Comparison of ENCODE assay signal across 18 mouse cellular contexts in the genomic region with DNA sequence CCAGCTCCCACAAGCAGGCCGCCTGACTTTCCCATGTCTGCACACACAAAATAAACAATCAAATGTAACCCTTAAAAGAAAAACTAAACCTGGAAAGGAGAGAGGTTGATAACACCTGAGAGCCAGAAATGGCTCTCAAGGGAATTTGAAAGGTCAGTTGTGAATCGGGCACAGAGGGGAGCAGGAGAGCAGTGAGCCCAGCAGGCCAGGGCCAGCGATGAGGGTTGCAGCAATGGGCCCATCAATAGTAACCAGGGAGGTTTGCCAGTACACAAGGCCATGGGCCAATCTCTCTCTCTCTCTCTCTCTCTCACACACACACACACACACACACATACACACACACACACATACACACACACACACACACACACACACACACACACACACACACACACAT. TPM values are rescaled to one million over a fixed set of nuclear protein-coding genes. Genes with fewer than 3 reads are reported as not detected.
DNase-seq lines count a peak whose midpoint lies in the region; ATAC-seq and TF ChIP-seq lines count a peak whose summit lies in the region.
"Had no signal": no experiment of that assay in that cellular context is flagged by ENCODE, and none has a peak within 500 bp of the region (broad histone marks: within the 10 kb centered on the region; RNA-seq: fewer than 3 reads in every experiment).

No protein-coding gene starts in this region.

- peaks cover 65% of the 10 kb centered on the region for H3K4me1 ChIP-seq in kidney, embryonic 16.5 days (ENCODE audit: insufficient read depth, low read length)
- peaks cover 44% of the 10 kb centered on the region for H3K4me1 ChIP-seq in lung, embryonic 16.5 days (replicated peaks; ENCODE audit: control insufficient read depth, insufficient read depth, low read length)
- H3K4me1 ChIP-seq in olfactory bulb, adult 2 months (ENCODE audit: control insufficient read depth, insufficient read depth, low read length), result peaks cover 58% of the 10 kb centered on the region
- peaks cover 72% of the 10 kb centered on the region for H3K4me1 ChIP-seq in neural tube, embryonic 15.5 days

- TF ChIP-seq POLR2A in olfactory bulb, adult 2 months (IDR thresholded peaks at IDR 0.05; ENCODE audit: insufficient read depth, low read depth, low read length), result no peak

- peaks cover 5% of the 10 kb centered on the region; the same call in 1 of the 2 replicates for H3K36me3 ChIP-seq in kidney, embryonic 16.5 days (ENCODE audit: insufficient read depth, low read length)
- peaks cover 4% of the 10 kb centered on the region; the same call in 1 of the 2 replicates for H3K36me3 ChIP-seq in lung, embryonic 16.5 days (ENCODE audit: control insufficient read depth, insufficient read depth, low read length)
- no peaks in the 10 kb centered on the region for H3K36me3 ChIP-seq in neural tube, embryonic 15.5 days

- H3K27ac ChIP-seq in gastrocnemius, adult 2 months, result peak overlapping the region; percentile 58
- no peak overlapping the region for H3K27ac ChIP-seq in kidney, embryonic 16.5 days (ENCODE audit: low read length)
- H3K27ac ChIP-seq in lung, embryonic 16.5 days (ENCODE audit: low read length), result peak overlapping the region; percentile 43; the same call in 1 of the 2 replicates
- H3K27ac ChIP-seq in olfactory bulb, adult 2 months (ENCODE audit: insufficient read depth, low read depth, low read length), result peak overlapping the region; percentile 42; the same call in 1 of the 2 replicates
- no peak overlapping the region for H3K27ac ChIP-seq in neural tube, embryonic 15.5 days (replicated peaks)
- H3K27ac ChIP-seq: limb, embryonic 13.5 days; macrophage had no signal

- no peaks in the 10 kb centered on the region for H3K9me3 ChIP-seq in kidney, embryonic 16.5 days (ENCODE audit: low read length)
- H3K9me3 ChIP-seq in lung, embryonic 16.5 days (ENCODE audit: control insufficient read depth, low read length), result no peaks in the 10 kb centered on the region
- H3K9me3 ChIP-seq in neural tube, embryonic 15.5 days (replicated peaks), result no peaks in the 10 kb centered on the region
- H3K9me3 ChIP-seq: heart, embryonic 12.5 days; limb, embryonic 13.5 days had no signal

- no peak for ATAC-seq in kidney, embryonic 16.5 days (ENCODE audit: low FRiP score, low TSS enrichment)
- no peak for ATAC-seq in lung, embryonic 16.5 days (ENCODE audit: low read depth)
- no peak for ATAC-seq in neural tube, embryonic 15.5 days (ENCODE audit: low FRiP score)
- ATAC-seq: forebrain, postnatal 0 days had no signal

- no peak overlapping the region for H3K4me2 ChIP-seq in kidney, embryonic 16.5 days (replicated peaks; ENCODE audit: low read depth, low read length)
- H3K4me2 ChIP-seq in lung, embryonic 16.5 days (ENCODE audit: low read depth, low read length), result no peak overlapping the region
- H3K4me2 ChIP-seq in neural tube, embryonic 15.5 days, result no peak overlapping the region
- H3K4me2 ChIP-seq: heart, embryonic 12.5 days; limb, embryonic 13.5 days had no signal

- WGBS in kidney, embryonic 16.5 days, result 79% methylated on average over 3 of the region's 3 CpGs
- 52% methylated on average over 3 of the region's 3 CpGs for WGBS in lung, embryonic 16.5 days
- 44% methylated on average over 3 of the region's 3 CpGs for WGBS in olfactory bulb, adult 2 months
- 54% methylated on average over 3 of the region's 3 CpGs for WGBS in neural tube, embryonic 15.5 days

- peak overlapping the region; percentile 3; the same call in 1 of the 2 replicates for H3K9ac ChIP-seq in kidney, embryonic 16.5 days (replicated peaks; ENCODE audit: low read length)
- H3K9ac ChIP-seq in lung, embryonic 16.5 days (ENCODE audit: low read length), result no peak overlapping the region
- no peak overlapping the region for H3K9ac ChIP-seq in neural tube, embryonic 15.5 days (replicated peaks)
- H3K9ac ChIP-seq: forebrain, postnatal 0 days; heart, embryonic 12.5 days; limb, embryonic 13.5 days had no signal

- H3K27me3 ChIP-seq in kidney, embryonic 16.5 days (ENCODE audit: insufficient read depth, low read length), result no peaks in the 10 kb centered on the region
- no peaks in the 10 kb centered on the region for H3K27me3 ChIP-seq in lung, embryonic 16.5 days (ENCODE audit: control insufficient read depth, insufficient read depth, low read depth, low read length)
- H3K27me3 ChIP-seq in neural tube, embryonic 15.5 days (replicated peaks), result no peaks in the 10 kb centered on the region
- H3K27me3 ChIP-seq: heart, embryonic 12.5 days; limb, embryonic 13.5 days had no signal

- intact Hi-C loops in gastrocnemius, adult 2 months (cut with DNase I), result no loop called here
- intact Hi-C loops in gastrocnemius, postnatal 36 days (cut with DNase I), result no loop called here

- no peak overlapping the region for H3K4me3 ChIP-seq in gastrocnemius, adult 2 months
- no peak overlapping the region for H3K4me3 ChIP-seq in kidney, embryonic 16.5 days (ENCODE audit: low read length)
- no peak overlapping the region for H3K4me3 ChIP-seq in lung, embryonic 16.5 days (ENCODE audit: low read length)
- no peak overlapping the region for H3K4me3 ChIP-seq in olfactory bulb, adult 2 months (ENCODE audit: insufficient read depth, low read depth, low read length)
- H3K4me3 ChIP-seq in neural tube, embryonic 15.5 days (replicated peaks), result no peak overlapping the region
- H3K4me3 ChIP-seq: erythroblast, embryonic 14.5 days; heart, embryonic 12.5 days; limb, embryonic 13.5 days had no signal

- TF ChIP-seq CTCF in gastrocnemius, adult 2 months (IDR thresholded peaks at IDR 0.05), result no peak
- no peak for TF ChIP-seq CTCF in olfactory bulb, adult 2 months (IDR thresholded peaks at IDR 0.05; ENCODE audit: insufficient read depth, low read depth, low read length)

- no peak for DNase-seq in gastrocnemius, adult 2 months
- DNase-seq in gastrocnemius, postnatal 36 days, result no peak
- no peak for DNase-seq in kidney, adult 8-10 months
- no peak for DNase-seq in lung, postnatal 25 days (ENCODE audit: low spot score)
- DNase-seq: adrenal gland, postnatal 14 days; B cell, adult 2 months; cerebellum, adult 9-10 months; forebrain, postnatal 0 days; kidney, adult 11 months; retina, postnatal 1 day had no signal

RNA-seq across cellular contexts. Expression of gene Zmynd8, which starts 34.0 kb away (rescaled TPM):
- 10 to 100 TPM; 13.1 to 23.3 TPM for total RNA-seq in gastrocnemius, adult 2 months (2021)
- 10 to 100 TPM; 12.7 to 17.3 TPM for total RNA-seq in gastrocnemius, postnatal 36 days (2021)
- polyA plus RNA-seq in kidney, embryonic 16.5 days (2015; fragmentation: Nextera tagmentation; extraction: Ambion mirVana), result 58.2 and 69.4 TPM in 2 replicates
- 40.6 and 48.7 TPM in 2 replicates for polyA plus RNA-seq in lung, embryonic 16.5 days (2015; fragmentation: Nextera tagmentation; extraction: Ambion mirVana)
- 440 TPM in 1 of 2 replicates, not detected in the other for polyA plus RNA-seq in olfactory bulb, adult 2 months (2012; ENCODE audit: insufficient read depth, insufficient read length, low replicate concordance, missing spikeins)
- 79.3 and 79.5 TPM in 2 replicates for polyA plus RNA-seq in neural tube, embryonic 15.5 days (2015; fragmentation: Nextera tagmentation; extraction: Ambion mirVana)

Comparison
In these comparisons a context has a peak if more than half of its experiments do, and no peak if none do; other contexts are left out.
1. H3K27ac ChIP-seq: peak in gastrocnemius, adult 2 months (single experiment), lung, embryonic 16.5 days (single experiment) and olfactory bulb, adult 2 months (single experiment); none in kidney, embryonic 16.5 days (single experiment) and neural tube, embryonic 15.5 days (single experiment).